Comparison of ENCODE assay signal across 8 mouse cellular contexts in genomic region chr19:12475380-12476250, GRCm38 (mm10). TPM values are rescaled to one million over a fixed set of nuclear protein-coding genes. Genes with fewer than 3 reads are reported as not detected.
DNase-seq lines count a peak whose midpoint lies in the region; ATAC-seq and TF ChIP-seq lines count a peak whose summit lies in the region.

No protein-coding gene starts in this region.

- peaks cover 77% of the 10 kb centered on the region for H3K36me3 ChIP-seq in forebrain, embryonic 12.5 days (replicated peaks)
- no peaks in the 10 kb centered on the region for H3K36me3 ChIP-seq in heart, embryonic 15.5 days
- H3K36me3 ChIP-seq in kidney, postnatal 0 days (ENCODE audit: insufficient read depth, low read length) = peaks cover 4% of the 10 kb centered on the region; the same call in 1 of the 2 replicates
- no peaks in the 10 kb centered on the region; the same call in 1 of the 2 replicates for H3K36me3 ChIP-seq in liver, embryonic 16.5 days (ENCODE audit: control insufficient read depth, insufficient read depth)
- H3K36me3 ChIP-seq in neural tube, embryonic 15.5 days = peaks cover 68% of the 10 kb centered on the region

- peak; percentile 87; the same call in 1 of the 2 replicates for ATAC-seq in forebrain, embryonic 12.5 days (ENCODE audit: low FRiP score)
- peak; percentile 99 for ATAC-seq in heart, embryonic 15.5 days (replicated peaks; ENCODE audit: insufficient number of reproducible peaks, insufficient read depth, low FRiP score, low read depth)
- peak; percentile 94 for ATAC-seq in kidney, postnatal 0 days (replicated peaks; ENCODE audit: low FRiP score, low read depth)
- peak; percentile 93 for ATAC-seq in liver, embryonic 16.5 days (ENCODE audit: low read depth)
- ATAC-seq in neural tube, embryonic 15.5 days (ENCODE audit: low FRiP score) = peak; percentile 92

- no peaks in the 10 kb centered on the region for H3K27me3 ChIP-seq in forebrain, embryonic 12.5 days
- no peaks in the 10 kb centered on the region for H3K27me3 ChIP-seq in heart, embryonic 15.5 days
- no peaks in the 10 kb centered on the region for H3K27me3 ChIP-seq in kidney, postnatal 0 days (ENCODE audit: insufficient read depth, low read length)
- no peaks in the 10 kb centered on the region for H3K27me3 ChIP-seq in liver, embryonic 16.5 days (ENCODE audit: control insufficient read depth, insufficient read depth, low read depth, low read length)
- H3K27me3 ChIP-seq in neural tube, embryonic 15.5 days (replicated peaks) = no peaks in the 10 kb centered on the region

- no peak overlapping the region for H3K4me3 ChIP-seq in forebrain, embryonic 12.5 days (replicated peaks)
- H3K4me3 ChIP-seq in heart, embryonic 15.5 days = no peak overlapping the region
- no peak overlapping the region for H3K4me3 ChIP-seq in kidney, postnatal 0 days (replicated peaks; ENCODE audit: low read depth, low read length)
- H3K4me3 ChIP-seq in liver, embryonic 16.5 days (ENCODE audit: low read depth, low read length) = no peak overlapping the region
- no peak overlapping the region for H3K4me3 ChIP-seq in neural tube, embryonic 15.5 days (replicated peaks)

- DNase-seq in A20 (ENCODE audit: low read depth, low spot score) = peak; percentile 51
- DNase-seq in adrenal gland, postnatal 10 days = peak; percentile 97
- DNase-seq in kidney, postnatal 0 days (ENCODE audit: low spot score) = peak; percentile 89
- DNase-seq in thymus, postnatal 14 days = peak; percentile 27

- no peaks in the 10 kb centered on the region for H3K4me1 ChIP-seq in forebrain, embryonic 12.5 days
- peaks cover 24% of the 10 kb centered on the region for H3K4me1 ChIP-seq in heart, embryonic 15.5 days (replicated peaks)
- H3K4me1 ChIP-seq in kidney, postnatal 0 days (replicated peaks; ENCODE audit: insufficient read depth, low read length) = 0 out of 2 replicates have a peak, but pooled peaks cover 14% of the 10 kb centered on the region
- H3K4me1 ChIP-seq in liver, embryonic 16.5 days (ENCODE audit: control insufficient read depth, low read depth, low read length) = no peaks in the 10 kb centered on the region
- peaks cover 20% of the 10 kb centered on the region for H3K4me1 ChIP-seq in neural tube, embryonic 15.5 days

- no peak overlapping the region for H3K9ac ChIP-seq in forebrain, embryonic 12.5 days
- no peak overlapping the region; the same call in 1 of the 2 replicates for H3K9ac ChIP-seq in heart, embryonic 15.5 days
- H3K9ac ChIP-seq in kidney, postnatal 0 days (ENCODE audit: low read depth, low read length) = no peak overlapping the region
- H3K9ac ChIP-seq in liver, embryonic 16.5 days (ENCODE audit: low read depth, low read length) = no peak overlapping the region
- no peak overlapping the region for H3K9ac ChIP-seq in neural tube, embryonic 15.5 days (replicated peaks)

- H3K27ac ChIP-seq in forebrain, embryonic 12.5 days = no peak overlapping the region; the same call in 1 of the 2 replicates
- peak overlapping the region; percentile 77 for H3K27ac ChIP-seq in heart, embryonic 15.5 days
- H3K27ac ChIP-seq in kidney, postnatal 0 days = peak overlapping the region; percentile 74
- H3K27ac ChIP-seq in liver, embryonic 16.5 days (ENCODE audit: low read length) = no peak overlapping the region
- H3K27ac ChIP-seq in neural tube, embryonic 15.5 days (replicated peaks) = peak overlapping the region; percentile 77

- no peaks in the 10 kb centered on the region for H3K9me3 ChIP-seq in forebrain, embryonic 12.5 days
- H3K9me3 ChIP-seq in heart, embryonic 15.5 days (replicated peaks) = no peaks in the 10 kb centered on the region
- no peaks in the 10 kb centered on the region for H3K9me3 ChIP-seq in kidney, postnatal 0 days (replicated peaks; ENCODE audit: low read length)
- no peaks in the 10 kb centered on the region for H3K9me3 ChIP-seq in liver, embryonic 16.5 days (replicated peaks; ENCODE audit: control insufficient read depth, low read length)
- no peaks in the 10 kb centered on the region for H3K9me3 ChIP-seq in neural tube, embryonic 15.5 days (replicated peaks)

- WGBS in forebrain, embryonic 12.5 days = 73% methylated on average over 15 of the region's 15 CpGs
- WGBS in heart, embryonic 15.5 days = 44% methylated on average over 15 of the region's 15 CpGs
- 44% methylated on average over 15 of the region's 15 CpGs for WGBS in kidney, postnatal 0 days
- WGBS in liver, embryonic 16.5 days (ENCODE audit: insufficient replicate concordance) = 58% methylated on average over 15 of the region's 15 CpGs
- 59% methylated on average over 15 of the region's 15 CpGs for WGBS in neural tube, embryonic 15.5 days

- no peak overlapping the region for H3K4me2 ChIP-seq in forebrain, embryonic 12.5 days
- peak overlapping the region; percentile 42 for H3K4me2 ChIP-seq in heart, embryonic 15.5 days
- H3K4me2 ChIP-seq in kidney, postnatal 0 days (ENCODE audit: low read length) = peak overlapping the region; percentile 10; the same call in 1 of the 2 replicates
- no peak overlapping the region for H3K4me2 ChIP-seq in liver, embryonic 16.5 days (ENCODE audit: low read depth, low read length)
- no peak overlapping the region for H3K4me2 ChIP-seq in neural tube, embryonic 15.5 days

- TF ChIP-seq CTCF in kidney, postnatal 0 days (IDR thresholded peaks at IDR 0.05; ENCODE audit: low read depth) = no peak

RNA-seq across cellular contexts. Expression of gene Mpeg1, which starts 15.0 kb away (rescaled TPM):
- 10 to 100 TPM; 15.1 to 16.1 TPM for total RNA-seq in adrenal gland, postnatal 10 days (2021)
- 0.37 and 0.55 TPM in 2 replicates for polyA plus RNA-seq in forebrain, embryonic 12.5 days (2016; fragmentation: Nextera tagmentation; extraction: Ambion mirVana)
- 0.54 and 0.72 TPM in 2 replicates for polyA plus RNA-seq in heart, embryonic 15.5 days (2015; fragmentation: Nextera tagmentation; extraction: Ambion mirVana)
- polyA plus RNA-seq in kidney, postnatal 0 days (2015; fragmentation: Nextera tagmentation; extraction: Ambion mirVana) = 0.56 and 0.74 TPM in 2 replicates
- polyA plus RNA-seq in liver, embryonic 16.5 days (2015; fragmentation: Nextera tagmentation; extraction: Ambion mirVana) = 2.3 and 2.5 TPM in 2 replicates
- 0.61 and 0.88 TPM in 2 replicates for polyA plus RNA-seq in neural tube, embryonic 15.5 days (2015; fragmentation: Nextera tagmentation; extraction: Ambion mirVana)

RNA-seq across cellular contexts. Expression of gene Dtx4, which starts 25.6 kb away (rescaled TPM):
- total RNA-seq in adrenal gland, postnatal 10 days (2021) = 10 to 100 TPM; 22.5 to 24.4 TPM
- polyA plus RNA-seq in forebrain, embryonic 12.5 days (2016; fragmentation: Nextera tagmentation; extraction: Ambion mirVana) = 34.2 and 37.4 TPM in 2 replicates
- polyA plus RNA-seq in heart, embryonic 15.5 days (2015; fragmentation: Nextera tagmentation; extraction: Ambion mirVana) = 2.5 and 4.5 TPM in 2 replicates
- 5.0 and 5.6 TPM in 2 replicates for polyA plus RNA-seq in kidney, postnatal 0 days (2015; fragmentation: Nextera tagmentation; extraction: Ambion mirVana)
- polyA plus RNA-seq in liver, embryonic 16.5 days (2015; fragmentation: Nextera tagmentation; extraction: Ambion mirVana) = 2.0 and 2.2 TPM in 2 replicates
- polyA plus RNA-seq in neural tube, embryonic 15.5 days (2015; fragmentation: Nextera tagmentation; extraction: Ambion mirVana) = 34.1 and 34.5 TPM in 2 replicates

RNA-seq across cellular contexts. Expression of gene Pfpl, which starts 47.9 kb away (rescaled TPM):
- total RNA-seq in adrenal gland, postnatal 10 days (2021) = not detected
- polyA plus RNA-seq in forebrain, embryonic 12.5 days (2016; fragmentation: Nextera tagmentation; extraction: Ambion mirVana) = not detected in 2 replicates
- polyA plus RNA-seq in heart, embryonic 15.5 days (2015; fragmentation: Nextera tagmentation; extraction: Ambion mirVana) = not detected in 2 replicates
- not detected in 2 replicates for polyA plus RNA-seq in kidney, postnatal 0 days (2015; fragmentation: Nextera tagmentation; extraction: Ambion mirVana)
- polyA plus RNA-seq in liver, embryonic 16.5 days (2015; fragmentation: Nextera tagmentation; extraction: Ambion mirVana) = not detected in 2 replicates
- not detected in 2 replicates for polyA plus RNA-seq in neural tube, embryonic 15.5 days (2015; fragmentation: Nextera tagmentation; extraction: Ambion mirVana)

RNA-seq across cellular contexts. Expression of gene Olfr1441, which starts 58.4 kb away (rescaled TPM):
- total RNA-seq in adrenal gland, postnatal 10 days (2021) = not detected
- not detected in 2 replicates for polyA plus RNA-seq in forebrain, embryonic 12.5 days (2016; fragmentation: Nextera tagmentation; extraction: Ambion mirVana)
- not detected in 2 replicates for polyA plus RNA-seq in heart, embryonic 15.5 days (2015; fragmentation: Nextera tagmentation; extraction: Ambion mirVana)
- not detected in 2 replicates for polyA plus RNA-seq in kidney, postnatal 0 days (2015; fragmentation: Nextera tagmentation; extraction: Ambion mirVana)
- not detected in 2 replicates for polyA plus RNA-seq in liver, embryonic 16.5 days (2015; fragmentation: Nextera tagmentation; extraction: Ambion mirVana)
- not detected in 2 replicates for polyA plus RNA-seq in neural tube, embryonic 15.5 days (2015; fragmentation: Nextera tagmentation; extraction: Ambion mirVana)

Comparison
In these comparisons a context has a peak if more than half of its experiments do, and no peak if none do; other contexts are left out.
1. DNase-seq: peak in every context shown above with its lines; median percentile 97 in adrenal gland, postnatal 10 days; 89 in kidney, postnatal 0 days; 51 in A20; 27 in thymus, postnatal 14 days.
2. H3K27ac ChIP-seq: peak in heart, embryonic 15.5 days (single experiment), kidney, postnatal 0 days (single experiment) and neural tube, embryonic 15.5 days (single experiment); none in forebrain, embryonic 12.5 days (single experiment) and liver, embryonic 16.5 days (single experiment).
3. H3K4me2 ChIP-seq: peak in heart, embryonic 15.5 days (single experiment) and kidney, postnatal 0 days (single experiment); none in forebrain, embryonic 12.5 days (single experiment), liver, embryonic 16.5 days (single experiment) and neural tube, embryonic 15.5 days (single experiment).
4. Peak in every context shown above with its lines, with median percentiles within 50 percentile points of each other: ATAC-seq.